Mouse (Mus musculus): ENCODE data around the gene Zfp566. TPM values are rescaled to one million over a fixed set of nuclear protein-coding genes. Genes with fewer than 3 reads are reported as not detected.
A peak's percentile ranks its signal among the peaks of the same experiment; 100 is the strongest.

Gene Zfp566
- polyA plus RNA-seq, 1 experiment from 2014 or later = 2.5 TPM

GRCm38 (mm10) chr7:30094646-30095429, 4.5 kb upstream of the Zfp566 start, which contains the start of gene Zfp260:
Zfp260 (plus strand) TSS chr7:30094777.
- Histone ChIP-seq H3K9ac (peak within 1 kb of the TSS; percentile 79), H3K4me2 (peak within 1 kb of the TSS; percentile 81), H3K27me3 (no peaks in the 10 kb centered on the region), H3K4me1 (replicated peaks) (peaks cover 50% of the 10 kb centered on the region), H3K27ac (peak within 1 kb of the TSS; percentile 82), H3K9me3 (replicated peaks) (no peaks in the 10 kb centered on the region), H3K4me3 (replicated peaks) (peak within 1 kb of the TSS; percentile 74), H3K36me3 (peaks cover 3% of the 10 kb centered on the region; the same call in 1 of the 2 replicates)
- DNase-seq (peak; percentile 76), ATAC-seq (ENCODE audit: low read depth) (peak; percentile 69)
- under 1% methylated on average over 26 of the region's 26 CpGs for WGBS (ENCODE audit: insufficient replicate concordance)

GRCm38 (mm10) chr7:30093918-30094415, 3.6 kb upstream of the Zfp566 start:
- 64% methylated on average over 6 of the region's 6 CpGs for WGBS (ENCODE audit: insufficient replicate concordance)

GRCm38 (mm10) chr7:30092666-30093065, 2.3 kb upstream of the Zfp566 start:
- Histone ChIP-seq H3K4me1 (replicated peaks) (peaks cover 55% of the 10 kb centered on the region), H3K27me3 (no peaks in the 10 kb centered on the region), H3K36me3 (no peaks in the 10 kb centered on the region), H3K4me2 (no peak overlapping the region), H3K9ac (no peak overlapping the region), H3K4me3 (replicated peaks) (no peak overlapping the region), H3K9me3 (replicated peaks) (no peaks in the 10 kb centered on the region), H3K27ac (no peak overlapping the region)
- ATAC-seq (ENCODE audit: low read depth) (no peak), DNase-seq (no peak)
- WGBS (ENCODE audit: insufficient replicate concordance) = 66% methylated on average over 9 of the region's 9 CpGs

More at GRCm38 (mm10) chr7:30093918-30094415, 3.6 kb upstream of the Zfp566 start:
- Histone ChIP-seq H3K4me1 (replicated peaks) (peaks cover 58% of the 10 kb centered on the region), H3K36me3 (0 out of 2 replicates have a peak, but pooled peaks cover 2% of the 10 kb centered on the region), H3K9ac (no peak overlapping the region), H3K9me3 (replicated peaks) (no peaks in the 10 kb centered on the region), H3K4me2 (peak overlapping the region; percentile 81), H3K27ac (no peak overlapping the region; the same call in 1 of the 2 replicates), H3K27me3 (no peaks in the 10 kb centered on the region), H3K4me3 (replicated peaks) (peak overlapping the region; percentile 74)
- DNase-seq (no peak), ATAC-seq (ENCODE audit: low read depth) (no peak)

GRCm38 (mm10) chr7:30090970-30091585, 751 bp upstream of the Zfp566 start:
- Histone ChIP-seq H3K27ac (peak overlapping the region; percentile 88), H3K4me2 (peak overlapping the region; percentile 78), H3K4me3 (replicated peaks) (peak overlapping the region; percentile 68), H3K36me3 (no peaks in the 10 kb centered on the region; the same call in 1 of the 2 replicates), H3K27me3 (no peaks in the 10 kb centered on the region), H3K4me1 (replicated peaks) (peaks cover 42% of the 10 kb centered on the region), H3K9ac (peak overlapping the region; percentile 55), H3K9me3 (replicated peaks) (no peaks in the 10 kb centered on the region)
- 5% methylated on average over 9 of the region's 9 CpGs for WGBS (ENCODE audit: insufficient replicate concordance)
- no peak for DNase-seq
- no peak for ATAC-seq (ENCODE audit: low read depth)

GRCm38 (mm10) chr7:30089405-30089804, 922 bp downstream of the Zfp566 start:
- DNase-seq (no peak), ATAC-seq (ENCODE audit: low read depth) (no peak)
- 20% methylated on average over 6 of the region's 6 CpGs for WGBS (ENCODE audit: insufficient replicate concordance)
- Histone ChIP-seq H3K9ac (peak overlapping the region; percentile 72), H3K4me1 (replicated peaks) (peaks cover 35% of the 10 kb centered on the region), H3K4me3 (replicated peaks) (peak overlapping the region; percentile 68), H3K27me3 (no peaks in the 10 kb centered on the region), H3K36me3 (peaks cover 16% of the 10 kb centered on the region), H3K4me2 (peak overlapping the region; percentile 78), H3K27ac (peak overlapping the region; percentile 15; the same call in 1 of the 2 replicates), H3K9me3 (replicated peaks) (no peaks in the 10 kb centered on the region)

GRCm38 (mm10) chr7:30086524-30086923, 3.8 kb downstream of the Zfp566 start:
- no peak overlapping the region for H3K4me2 ChIP-seq
- no peak overlapping the region for H3K4me3 ChIP-seq (replicated peaks)
- ATAC-seq (ENCODE audit: low read depth) (no peak), DNase-seq (no peak)
- WGBS (ENCODE audit: insufficient replicate concordance) = 71% methylated on average over 9 of the region's 9 CpGs
- no peak overlapping the region for H3K27ac ChIP-seq
- peaks cover 23% of the 10 kb centered on the region for H3K4me1 ChIP-seq (replicated peaks)
- H3K9ac ChIP-seq = no peak overlapping the region
- H3K36me3 ChIP-seq = peaks cover 17% of the 10 kb centered on the region
- H3K9me3 ChIP-seq (replicated peaks) = no peaks in the 10 kb centered on the region
- H3K27me3 ChIP-seq = no peaks in the 10 kb centered on the region

- DNase-seq = peak; percentile 81
- Histone ChIP-seq H3K9ac (peak within 1 kb of the TSS; percentile 83), H3K9me3 (replicated peaks) (no peaks in the 10 kb centered on the region), H3K36me3 (peaks cover 13% of the 10 kb centered on the region; the same call in 1 of the 2 replicates), H3K4me1 (replicated peaks) (peaks cover 17% of the 10 kb centered on the region), H3K27me3 (no peaks in the 10 kb centered on the region), H3K27ac (peak within 1 kb of the TSS; percentile 68), H3K4me3 (replicated peaks) (peak within 1 kb of the TSS; percentile 82), H3K4me2 (peak within 1 kb of the TSS; percentile 97)
- ATAC-seq (ENCODE audit: low read depth) = peak; percentile 92
- WGBS (ENCODE audit: insufficient replicate concordance) = under 1% methylated on average over 50 of the region's 50 CpGs
Measured at GRCm38 (mm10) chr7:30072146-30073028, 17.9 kb downstream of the Zfp566 start, which contains the start of gene Zfp82. Zfp82 (minus strand) TSS chr7:30072900.

- no peak overlapping the region for H3K9ac ChIP-seq
- peaks cover 32% of the 10 kb centered on the region; the same call in 1 of the 2 replicates for H3K36me3 ChIP-seq
- no peak for ATAC-seq (ENCODE audit: low read depth)
- no peak overlapping the region for H3K4me3 ChIP-seq (replicated peaks)
- 71% methylated on average over 5 of the region's 5 CpGs for WGBS (ENCODE audit: insufficient replicate concordance)
- no peaks in the 10 kb centered on the region for H3K9me3 ChIP-seq (replicated peaks)
- H3K27me3 ChIP-seq = no peaks in the 10 kb centered on the region
- H3K27ac ChIP-seq = no peak overlapping the region
- no peak overlapping the region for H3K4me2 ChIP-seq
- DNase-seq = no peak
- no peaks in the 10 kb centered on the region for H3K4me1 ChIP-seq (replicated peaks)
Measured at GRCm38 (mm10) chr7:30064622-30065021, 25.7 kb downstream of the Zfp566 start.

GRCm38 (mm10) chr7:30062478-30062877, 27.8 kb downstream of the Zfp566 start:
- no peak overlapping the region for H3K27ac ChIP-seq
- peaks cover 32% of the 10 kb centered on the region; the same call in 1 of the 2 replicates for H3K36me3 ChIP-seq
- DNase-seq (peak; percentile 15), ATAC-seq (ENCODE audit: low read depth) (no peak)
- no peak overlapping the region for H3K4me3 ChIP-seq (replicated peaks)
- H3K4me2 ChIP-seq = no peak overlapping the region
- 73% methylated on average over 5 of the region's 5 CpGs for WGBS (ENCODE audit: insufficient replicate concordance)
- no peaks in the 10 kb centered on the region for H3K27me3 ChIP-seq
- no peaks in the 10 kb centered on the region for H3K9me3 ChIP-seq (replicated peaks)
- no peak overlapping the region for H3K9ac ChIP-seq
- H3K4me1 ChIP-seq (replicated peaks) = no peaks in the 10 kb centered on the region

GRCm38 (mm10) chr7:30060341-30060740, 30.0 kb downstream of the Zfp566 start:
- Histone ChIP-seq H3K9ac (no peak overlapping the region), H3K4me3 (replicated peaks) (no peak overlapping the region), H3K9me3 (replicated peaks) (no peaks in the 10 kb centered on the region), H3K4me2 (no peak overlapping the region), H3K27me3 (no peaks in the 10 kb centered on the region), H3K36me3 (peaks cover 40% of the 10 kb centered on the region), H3K27ac (no peak overlapping the region), H3K4me1 (replicated peaks) (no peaks in the 10 kb centered on the region)
- ATAC-seq (ENCODE audit: low read depth) (no peak), DNase-seq (no peak)
- 85% methylated on average over 6 of the region's 6 CpGs for WGBS (ENCODE audit: insufficient replicate concordance)

Measured in liver, embryonic 13.5 days (tissue).